26 mouse cellular contexts compared by ENCODE assay signal in genomic region chr10:3799455-3799854, GRCm38 (mm10).
"Had no signal": no experiment of that assay in that cellular context is flagged by ENCODE, and none has a peak within 500 bp of the region (broad histone marks: within the 10 kb centered on the region; RNA-seq: fewer than 3 reads in every experiment).

No protein-coding gene starts in this region.

- H3K4me1 ChIP-seq: hindbrain, embryonic 10.5 days; hindbrain, embryonic 12.5 days; intestine, embryonic 15.5 days; kidney, embryonic 15.5 days; liver, embryonic 12.5 days had no signal

- H3K36me3 ChIP-seq: heart, embryonic 13.5 days; heart, embryonic 15.5 days; hindbrain, embryonic 10.5 days; hindbrain, embryonic 12.5 days; intestine, embryonic 15.5 days; limb, embryonic 15.5 days; liver, embryonic 12.5 days had no signal

- H3K9ac ChIP-seq: heart, embryonic 13.5 days; heart, embryonic 15.5 days; hindbrain, embryonic 12.5 days; hindbrain, embryonic 14.5 days; intestine, embryonic 15.5 days; kidney, embryonic 15.5 days; limb, embryonic 15.5 days; liver, embryonic 12.5 days; liver, embryonic 14.5 days had no signal

- H3K27ac ChIP-seq: heart, embryonic 13.5 days; heart, embryonic 15.5 days; hindbrain, embryonic 10.5 days; hindbrain, embryonic 12.5 days; hindbrain, embryonic 14.5 days; intestine, embryonic 15.5 days; kidney, embryonic 15.5 days; layer of hippocampus, adult 2 months; left cerebral cortex, adult 2 months; limb, embryonic 15.5 days; liver, embryonic 12.5 days; liver, embryonic 14.5 days had no signal

- H3K4me3 ChIP-seq: heart, embryonic 13.5 days; heart, embryonic 15.5 days; hindbrain, embryonic 10.5 days; hindbrain, embryonic 12.5 days; intestine, embryonic 15.5 days; kidney, embryonic 15.5 days; layer of hippocampus, adult 2 months; left cerebral cortex, adult 2 months; limb, embryonic 15.5 days; liver, embryonic 12.5 days had no signal

- H3K9me3 ChIP-seq: heart, embryonic 13.5 days; heart, embryonic 15.5 days; hindbrain, embryonic 10.5 days; hindbrain, embryonic 12.5 days; intestine, embryonic 15.5 days; kidney, embryonic 15.5 days; limb, embryonic 15.5 days; liver, embryonic 12.5 days had no signal

- H3K27me3 ChIP-seq: heart, embryonic 13.5 days; heart, embryonic 15.5 days; hindbrain, embryonic 12.5 days; intestine, embryonic 15.5 days; kidney, embryonic 15.5 days; limb, embryonic 15.5 days; liver, embryonic 12.5 days had no signal

- H3K4me2 ChIP-seq: heart, embryonic 11.5 days; heart, embryonic 13.5 days; heart, embryonic 15.5 days; hindbrain, embryonic 12.5 days; hindbrain, embryonic 14.5 days; intestine, embryonic 15.5 days; kidney, embryonic 15.5 days; limb, embryonic 15.5 days; liver, embryonic 12.5 days had no signal

- ATAC-seq: forebrain, embryonic 16.5 days; hindbrain, embryonic 16.5 days; inflammation-experienced regulatory T-cells, adult 6 months; intestine, embryonic 15.5 days; intestine, postnatal 0 days; liver, embryonic 12.5 days had no signal

- DNase-seq: gastrocnemius, postnatal 36 days; heart, adult 18-20 months; heart, postnatal 4 days; kidney, adult 18-20 months; kidney, adult 9 months; kidney, postnatal 10 days; kidney, postnatal 25 days; kidney, postnatal 4 days; lung, adult 18-20 months had no signal
